Mouse (Mus musculus): Measurements from ENCODE around the gene Ush2a.

DNA sequence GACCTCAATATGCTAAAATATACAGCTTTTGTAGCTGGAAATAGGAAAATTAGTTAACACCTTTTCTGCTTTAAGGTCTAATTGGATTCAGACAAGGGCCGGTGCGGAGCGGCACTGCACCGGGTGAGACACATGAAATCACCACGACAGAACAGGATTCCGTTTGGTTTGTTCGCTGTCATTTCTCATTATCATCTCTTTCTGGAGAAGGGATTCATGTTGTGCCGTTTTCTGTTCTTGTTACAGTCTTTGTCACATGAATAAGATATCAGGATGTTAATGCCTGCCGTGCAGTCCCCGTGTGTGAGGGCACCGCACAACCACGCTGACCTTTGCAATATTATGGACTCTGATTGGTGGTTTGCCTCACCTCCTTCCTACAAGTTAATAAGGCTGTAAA, 411.0 kb downstream of the Ush2a start:
- TF ChIP-seq POLR2A (IDR thresholded peaks at IDR 0.05; ENCODE audit: insufficient read depth, low read depth, low read length) (no peak), CTCF (IDR thresholded peaks at IDR 0.05; ENCODE audit: insufficient read depth, low read depth, low read length) (no peak)

Data from olfactory bulb, adult 2 months (tissue).